Mouse (Mus musculus): Measurements from ENCODE around the gene Fbxw8.

Gene Fbxw8

DNA sequence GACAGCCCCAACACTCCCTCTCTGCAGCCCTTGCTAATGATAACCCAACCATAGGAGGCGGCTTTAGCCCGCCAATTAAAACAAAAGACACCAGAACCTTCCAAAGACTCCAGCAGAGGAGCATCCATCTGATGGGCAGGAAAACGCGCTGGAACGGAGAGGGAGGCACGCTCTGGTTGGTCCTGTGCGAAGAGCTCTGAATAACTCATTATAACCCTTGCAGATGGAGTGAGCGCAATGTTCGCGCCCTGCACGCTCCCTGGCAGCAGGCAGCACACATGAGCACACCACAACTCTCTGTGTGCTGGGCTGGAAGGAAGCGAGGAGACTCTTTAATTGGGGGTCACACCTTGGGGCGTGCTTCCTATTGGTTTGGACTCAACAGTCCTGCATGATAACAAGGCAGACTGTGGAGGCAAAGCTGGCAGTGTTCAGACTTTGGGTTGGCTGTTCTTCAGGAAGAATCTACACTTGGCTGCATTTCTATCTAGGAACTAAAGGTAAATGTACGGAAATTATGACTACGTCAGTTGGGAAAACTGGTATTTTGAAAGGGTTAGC lies 82.0 kb downstream of the Fbxw8 start:
- DNase-seq (ENCODE audit: low spot score), result no peak

DNA sequence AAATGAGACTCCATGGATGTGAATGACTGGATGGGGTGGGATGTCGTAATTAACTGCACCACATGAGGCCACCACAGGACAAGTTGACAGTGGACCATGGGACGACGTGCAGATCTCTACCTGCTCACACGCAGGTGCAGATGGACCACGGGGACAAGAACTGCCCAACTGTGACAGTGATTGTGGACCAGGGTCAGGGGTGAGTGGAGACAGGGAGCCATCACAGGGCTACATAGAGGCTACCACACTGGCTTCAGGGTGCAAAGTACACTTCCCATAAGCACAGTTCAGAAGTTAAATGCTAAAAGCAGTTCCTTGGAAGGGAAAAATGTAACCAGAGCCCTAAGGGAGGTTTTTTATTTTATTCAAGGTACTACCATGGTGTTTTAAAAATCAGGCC lies 83.5 kb downstream of the Fbxw8 start:
- DNase-seq (ENCODE audit: low spot score), result no peak

DNA sequence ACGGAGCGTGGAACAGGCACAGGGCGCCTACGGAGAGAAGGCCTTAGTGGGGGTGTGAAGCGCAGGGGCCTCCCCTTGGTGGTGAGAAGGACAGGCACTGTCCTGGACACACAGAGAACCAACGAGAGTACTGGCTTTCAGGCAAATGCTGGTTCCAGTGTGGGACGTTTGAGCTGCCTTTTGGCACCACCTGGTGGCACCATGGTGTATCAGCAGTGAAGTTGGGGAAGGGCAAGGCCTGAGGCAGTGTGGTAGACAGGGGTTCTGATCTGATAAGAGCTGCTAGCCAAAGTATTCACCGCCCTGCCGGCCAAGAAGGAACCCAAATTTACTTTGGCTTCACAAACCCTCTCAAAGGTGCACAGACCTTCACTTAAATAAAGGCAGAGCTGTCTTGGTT lies 85.9 kb downstream of the Fbxw8 start:
- DNase-seq (ENCODE audit: low spot score), result peak; percentile 84

DNA sequence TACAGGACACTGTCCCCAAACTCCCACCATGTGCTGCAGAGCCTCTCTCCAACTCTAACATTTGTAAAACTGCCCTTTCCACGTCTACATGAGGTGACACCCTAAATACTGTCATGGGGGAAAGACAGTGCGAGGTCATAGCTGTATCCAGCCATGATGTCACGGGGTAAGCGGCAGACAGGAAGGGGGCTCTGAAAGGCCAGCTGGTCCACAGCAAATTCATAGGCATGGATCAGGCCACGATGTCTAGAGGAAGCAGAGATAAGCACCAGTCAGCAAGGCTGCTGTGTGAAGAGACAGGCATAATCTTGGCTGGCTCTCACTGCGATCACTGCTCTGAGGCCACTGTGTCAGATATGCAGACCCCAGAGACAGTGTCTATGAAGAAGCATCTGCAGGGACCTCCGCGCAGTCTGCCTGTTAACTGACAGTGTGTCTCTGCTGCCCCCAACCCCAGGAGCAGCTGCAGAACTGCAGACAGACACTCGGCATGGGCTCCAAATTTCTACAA lies 87.2 kb downstream of the Fbxw8 start:
- no peak for DNase-seq (ENCODE audit: low spot score)

DNA sequence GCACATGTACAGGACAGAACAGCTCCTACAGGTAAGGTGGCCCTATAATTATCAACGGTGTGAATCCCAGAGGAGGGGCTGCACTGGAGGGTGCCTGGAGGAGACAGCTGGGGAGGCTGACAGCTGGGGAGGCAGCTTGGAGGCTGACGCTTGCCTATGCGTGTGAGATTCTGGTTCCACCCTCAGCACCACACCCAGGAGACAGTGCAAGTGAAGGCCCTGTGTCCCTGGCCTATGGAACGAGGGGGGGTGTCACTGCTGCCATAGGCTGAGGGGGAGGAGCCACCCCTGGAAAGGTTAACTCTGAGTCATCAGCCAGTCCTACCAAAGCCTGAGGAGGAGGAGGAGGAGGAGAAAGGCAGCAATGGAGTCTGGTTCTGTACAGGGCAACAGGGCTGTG lies 87.7 kb downstream of the Fbxw8 start:
- DNase-seq (ENCODE audit: low spot score), result no peak

DNA sequence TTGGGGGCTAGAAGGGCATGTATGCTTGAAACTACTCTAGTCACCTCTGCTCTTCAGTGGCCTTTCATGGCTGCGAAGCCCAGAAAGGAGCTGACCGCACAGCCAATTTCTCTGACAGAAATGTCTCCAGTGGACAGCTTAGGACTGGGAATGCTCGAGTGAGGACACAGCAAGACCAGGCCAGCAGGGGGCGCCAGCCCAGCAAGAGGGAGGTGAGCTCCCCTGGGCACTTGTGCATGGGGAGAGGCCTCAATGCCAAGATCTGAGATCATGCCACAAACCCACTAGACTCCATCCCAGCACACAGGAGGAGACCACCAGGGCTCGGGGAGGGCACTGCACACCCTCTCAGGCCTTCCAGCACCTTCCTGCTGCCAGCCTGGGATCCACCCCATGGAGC lies 88.4 kb downstream of the Fbxw8 start:
- peak; percentile 71 for DNase-seq (ENCODE audit: low spot score)

DNA sequence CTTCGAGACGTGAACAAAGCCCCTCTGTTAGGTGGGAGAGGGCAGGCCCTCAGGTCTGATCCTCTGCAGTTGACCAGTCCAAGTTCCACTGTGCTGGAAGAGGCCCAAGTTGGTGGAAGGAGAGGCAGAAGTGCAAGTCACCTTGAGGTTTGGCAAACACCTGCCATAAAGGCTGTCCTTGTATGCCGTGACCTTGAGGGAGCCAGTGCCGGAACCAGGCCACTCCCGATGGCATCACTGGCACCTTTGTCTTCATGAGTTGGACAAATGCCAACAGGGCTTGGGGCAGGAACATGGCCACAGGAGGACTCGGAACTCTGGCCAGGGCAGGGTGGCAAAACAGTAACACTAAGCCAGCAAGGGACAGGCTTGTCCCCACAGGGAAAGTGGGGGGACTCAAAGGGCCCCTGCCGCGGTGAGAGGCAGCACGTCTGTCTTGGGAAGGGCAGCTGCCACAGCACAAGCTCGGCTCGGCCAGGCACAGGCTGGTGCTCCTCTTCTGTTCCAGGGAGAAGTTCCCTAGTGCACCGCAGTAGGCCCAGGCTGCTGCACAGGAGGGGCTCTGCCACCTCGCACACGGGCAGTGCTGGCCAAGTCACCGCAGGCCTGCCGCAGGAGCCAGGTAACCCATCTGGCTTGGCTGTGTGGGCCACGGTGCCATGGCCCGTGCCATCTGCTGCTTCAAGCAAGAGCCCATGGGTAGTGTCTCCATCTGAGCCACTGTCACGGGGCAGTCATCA lies 89.6 kb downstream of the Fbxw8 start:
- no peak for DNase-seq (ENCODE audit: low spot score)

DNA sequence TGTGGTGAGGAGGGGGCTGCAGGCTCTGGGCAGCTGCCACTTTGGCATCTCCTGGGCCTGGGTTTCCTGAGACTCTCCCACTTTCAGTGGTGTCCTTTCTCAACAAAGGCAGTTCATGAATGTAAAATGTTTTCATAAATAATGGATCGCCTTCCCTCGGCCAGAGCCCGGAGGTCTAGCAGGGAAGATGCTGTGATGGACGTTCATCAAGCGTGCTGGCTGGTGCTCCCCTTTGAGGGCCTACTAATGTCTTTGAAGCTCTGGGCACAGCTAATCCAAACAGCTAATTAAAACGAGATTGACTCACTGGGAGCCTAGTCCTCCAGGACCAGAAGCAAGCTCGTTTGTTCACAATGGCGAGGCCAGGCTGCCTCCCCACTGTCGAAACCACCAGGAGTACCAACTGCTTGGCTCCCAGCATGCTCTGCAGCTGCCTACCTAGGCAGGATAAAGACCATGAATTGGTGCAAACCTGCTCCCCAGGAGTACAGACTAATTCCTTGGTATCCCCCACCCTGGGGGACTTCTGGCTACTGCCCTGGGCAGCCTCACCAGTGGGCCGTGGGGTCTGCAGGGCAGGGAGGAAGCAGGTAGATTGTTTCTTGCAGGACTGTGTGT lies 90.9 kb downstream of the Fbxw8 start:
- DNase-seq (ENCODE audit: low spot score), result no peak

DNA sequence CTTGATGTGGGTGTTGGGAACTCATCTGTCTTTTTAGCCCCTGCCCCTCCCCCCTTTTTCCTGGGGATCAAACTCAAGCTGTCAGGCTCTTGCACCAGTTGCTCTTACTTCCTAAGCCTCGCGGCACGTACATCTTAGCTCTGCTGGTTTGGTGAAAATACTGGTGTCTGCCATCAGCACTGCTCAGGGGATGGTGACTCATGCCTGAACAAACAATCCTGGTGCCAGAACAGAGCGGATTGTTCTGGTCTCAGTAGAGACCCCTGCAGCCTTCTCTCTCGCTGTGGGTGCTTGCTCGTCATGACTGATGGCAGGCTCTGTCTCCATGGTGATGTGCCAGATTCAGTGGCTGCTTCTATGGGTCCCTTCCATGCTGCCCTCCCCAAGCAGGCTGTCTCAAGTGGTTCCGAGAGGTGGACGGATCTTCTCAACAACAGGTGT lies 92.1 kb downstream of the Fbxw8 start:
- DNase-seq (ENCODE audit: low spot score), result no peak

DNA sequence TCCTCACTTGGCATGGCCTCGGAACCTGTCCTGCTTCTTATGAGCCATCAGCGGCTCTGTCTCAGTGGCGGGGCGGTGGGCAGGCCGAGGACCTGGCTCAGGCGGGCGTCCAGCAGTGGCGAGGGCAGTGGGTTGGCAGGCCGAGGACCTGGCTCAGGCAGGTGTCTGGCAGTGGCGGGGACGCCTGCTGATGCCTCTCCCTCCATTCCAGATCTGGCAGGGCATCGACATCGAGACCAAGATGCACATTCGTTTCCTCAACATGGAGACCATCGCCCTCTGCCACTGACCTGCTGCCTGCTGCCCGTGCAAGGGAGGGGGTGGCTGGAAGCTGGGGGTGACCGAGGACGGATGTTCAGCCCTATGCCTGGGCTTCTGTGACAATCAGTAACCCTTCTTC lies 93.9 kb downstream of the Fbxw8 start:
- DNase-seq (ENCODE audit: low spot score), result no peak

DNA sequence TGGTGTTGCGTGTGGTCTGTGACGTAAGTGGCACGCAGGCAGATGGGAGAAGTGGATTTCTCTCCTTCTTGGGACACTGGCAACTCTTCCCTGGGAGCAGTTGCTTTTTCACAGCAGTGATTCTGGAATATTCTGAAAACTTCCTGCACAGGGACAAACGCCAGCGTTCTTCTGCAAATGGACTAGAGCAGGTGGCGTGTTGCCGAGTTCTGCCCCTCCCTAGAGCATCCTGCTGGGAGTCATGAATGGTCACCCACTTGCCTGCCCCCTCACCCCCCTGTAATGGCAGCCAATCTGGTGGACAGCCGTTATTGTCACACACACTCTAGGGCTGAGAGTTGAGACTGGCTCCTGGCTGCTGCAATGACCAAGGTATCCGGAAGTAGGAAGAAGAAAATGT lies 95.6 kb downstream of the Fbxw8 start:
- DNase-seq (ENCODE audit: low spot score), result no peak

DNA sequence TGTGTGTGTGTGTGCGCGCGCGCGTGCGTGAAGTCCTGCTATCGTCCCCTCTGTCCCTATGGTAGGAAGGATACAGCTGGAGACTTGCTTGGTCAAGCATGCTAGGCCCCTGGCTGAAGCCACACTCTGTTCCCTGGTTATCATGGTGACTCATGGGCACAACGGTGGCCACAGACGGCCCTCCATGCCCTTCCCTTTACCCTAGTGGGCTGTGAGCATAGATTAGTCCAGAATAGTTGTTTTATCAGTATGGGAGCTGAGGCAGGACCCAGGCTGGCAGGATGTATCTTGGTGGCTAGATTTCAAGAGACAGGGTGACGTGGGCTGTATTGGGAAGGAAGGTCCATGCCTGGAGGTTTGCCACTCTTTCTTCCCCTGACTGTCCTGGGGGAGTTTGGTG lies 96.4 kb downstream of the Fbxw8 start:
- no peak for DNase-seq (ENCODE audit: low spot score)

DNA sequence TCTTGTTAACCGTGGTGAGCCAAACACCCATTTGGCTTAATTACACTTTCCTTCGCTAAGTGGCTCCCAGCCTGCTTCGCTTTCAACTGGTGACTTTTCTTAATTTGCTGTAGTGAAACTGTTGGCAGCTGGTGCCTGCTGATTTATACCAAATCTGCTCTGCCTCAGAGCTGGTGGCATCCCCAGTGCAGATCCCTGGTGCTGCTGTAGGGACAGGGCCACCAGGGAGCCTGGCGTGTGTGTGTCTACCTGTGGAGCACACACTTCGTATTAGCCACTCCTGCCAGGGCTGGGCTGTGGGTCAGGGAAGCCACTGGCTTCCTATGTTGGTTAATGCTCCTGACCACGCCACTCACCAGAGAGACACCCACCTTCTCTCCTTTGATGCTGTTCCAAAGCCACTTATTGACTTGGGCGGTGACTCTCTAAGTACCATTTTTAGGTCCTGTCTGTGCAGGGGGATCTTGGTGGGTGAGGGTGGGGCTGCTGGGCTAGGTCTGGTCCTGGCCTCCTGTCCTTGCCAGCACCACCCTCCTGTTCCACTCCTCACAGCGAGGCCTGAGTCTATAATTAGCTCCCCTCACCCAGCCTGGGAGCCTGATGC lies 97.7 kb downstream of the Fbxw8 start:
- DNase-seq (ENCODE audit: low spot score), result no peak

DNA sequence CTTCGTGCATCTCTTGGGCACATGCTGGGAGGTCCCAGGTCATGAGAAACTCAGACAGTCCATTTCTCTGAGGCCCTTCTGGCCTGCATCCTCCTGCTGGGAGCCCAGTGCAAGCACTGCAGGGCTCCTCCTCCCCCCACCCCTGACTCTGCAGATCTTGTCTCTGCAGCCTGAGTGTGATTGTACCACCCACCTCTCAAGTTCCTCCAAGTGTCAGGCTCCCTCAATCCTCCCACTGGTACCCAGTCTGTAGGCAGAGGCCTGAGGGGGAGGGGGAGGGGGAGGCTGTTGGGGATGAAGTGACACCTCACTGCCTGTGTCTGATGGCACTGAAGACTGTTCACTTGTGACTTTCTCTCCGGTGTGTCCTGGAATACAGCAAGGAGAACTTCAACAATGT lies 102.1 kb downstream of the Fbxw8 start:
- DNase-seq (ENCODE audit: low spot score), result no peak

DNA sequence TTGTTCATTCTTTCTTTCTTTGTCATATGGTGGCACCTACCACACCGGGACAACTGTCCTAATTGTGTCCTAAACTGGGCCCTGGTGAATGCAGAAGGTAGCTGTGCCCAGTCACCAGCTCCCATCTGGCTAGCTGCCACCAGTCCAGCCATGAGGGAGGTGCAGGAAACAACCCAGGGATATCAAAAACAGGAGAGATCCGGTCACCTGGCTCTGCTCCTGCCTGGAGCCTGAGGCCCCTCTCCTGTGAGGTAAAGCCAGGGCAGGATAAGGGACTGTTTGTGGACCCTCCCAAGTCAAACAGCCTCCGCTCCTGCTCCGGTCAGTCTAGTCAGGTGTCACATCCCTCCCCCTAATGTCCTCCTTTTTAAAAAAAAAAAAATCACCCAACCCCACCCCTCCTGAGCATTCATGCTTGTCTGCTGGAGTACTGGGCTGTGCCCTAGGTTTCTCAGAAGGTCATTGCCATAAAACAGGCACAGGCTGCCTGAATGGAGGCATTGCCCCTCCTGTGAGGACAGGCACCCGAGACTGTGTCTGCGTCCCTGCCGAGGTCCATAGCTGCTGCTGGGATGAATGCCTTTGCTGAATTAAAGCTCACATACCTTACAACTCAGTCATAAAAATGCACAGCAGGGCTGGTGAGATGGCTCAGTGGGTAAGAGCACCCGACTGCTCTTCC lies 103.1 kb downstream of the Fbxw8 start:
- DNase-seq (ENCODE audit: low spot score), result no peak

DNA sequence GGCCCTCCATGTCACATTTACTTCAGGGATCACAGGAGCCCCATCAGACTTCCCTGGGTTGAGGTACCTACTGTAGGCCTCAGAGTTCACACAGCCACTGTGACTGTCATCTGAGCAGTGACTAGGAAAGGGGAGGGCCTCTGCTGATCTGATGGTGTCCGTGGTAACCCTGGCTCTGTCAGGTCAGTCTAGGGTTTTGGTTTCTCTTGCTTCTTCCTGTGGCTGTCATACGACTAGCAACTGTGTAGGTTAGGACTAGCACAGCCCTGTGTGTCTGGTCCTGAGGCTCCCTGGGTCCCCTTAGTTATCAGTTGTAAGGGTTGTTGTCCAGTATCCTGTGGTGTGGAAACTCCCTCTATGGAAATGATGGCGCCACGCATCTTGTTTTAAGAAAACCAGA lies 104.5 kb downstream of the Fbxw8 start:
- DNase-seq (ENCODE audit: low spot score), result no peak

DNA sequence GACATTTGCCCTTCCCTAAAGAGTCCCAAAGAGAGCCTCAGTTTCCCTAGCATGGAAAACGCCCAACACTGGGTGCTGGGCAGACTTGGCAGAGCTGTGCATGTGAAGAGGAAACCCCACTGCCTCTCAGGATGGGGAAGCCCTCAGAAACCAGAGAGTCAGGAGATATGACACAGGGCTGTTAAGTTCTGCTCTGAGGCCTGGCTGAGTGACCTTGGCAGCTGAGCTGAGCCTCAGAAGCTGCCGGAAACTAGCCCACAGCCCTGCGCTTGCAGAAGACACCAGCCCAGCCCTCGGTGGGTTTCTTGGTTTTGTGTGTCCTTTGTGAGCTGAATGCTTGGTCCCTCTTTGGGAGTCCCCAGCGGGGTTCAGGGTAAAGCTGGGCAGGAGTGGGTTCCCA lies 106.3 kb downstream of the Fbxw8 start:
- DNase-seq (ENCODE audit: low spot score), result no peak

DNA sequence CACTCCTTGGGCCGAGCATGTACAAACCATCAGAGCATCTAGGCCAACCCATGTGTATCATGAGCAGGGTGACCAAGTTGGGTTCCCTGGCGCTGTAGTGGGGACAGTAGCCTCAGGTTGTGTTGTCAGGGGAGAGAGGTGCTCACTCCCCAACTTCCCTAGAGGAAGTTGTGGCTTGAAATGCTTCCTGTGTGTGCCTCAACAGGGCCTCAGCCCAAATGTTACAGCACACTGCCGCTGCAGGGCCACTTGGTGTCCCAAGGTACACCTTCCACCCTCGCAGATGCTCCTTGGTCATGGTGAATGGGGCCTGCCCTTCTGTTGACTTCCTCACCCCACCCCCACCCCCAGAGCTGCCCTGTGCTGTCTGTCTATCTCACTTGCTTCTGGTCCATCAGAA lies 106.9 kb downstream of the Fbxw8 start:
- DNase-seq (ENCODE audit: low spot score), result no peak

DNA sequence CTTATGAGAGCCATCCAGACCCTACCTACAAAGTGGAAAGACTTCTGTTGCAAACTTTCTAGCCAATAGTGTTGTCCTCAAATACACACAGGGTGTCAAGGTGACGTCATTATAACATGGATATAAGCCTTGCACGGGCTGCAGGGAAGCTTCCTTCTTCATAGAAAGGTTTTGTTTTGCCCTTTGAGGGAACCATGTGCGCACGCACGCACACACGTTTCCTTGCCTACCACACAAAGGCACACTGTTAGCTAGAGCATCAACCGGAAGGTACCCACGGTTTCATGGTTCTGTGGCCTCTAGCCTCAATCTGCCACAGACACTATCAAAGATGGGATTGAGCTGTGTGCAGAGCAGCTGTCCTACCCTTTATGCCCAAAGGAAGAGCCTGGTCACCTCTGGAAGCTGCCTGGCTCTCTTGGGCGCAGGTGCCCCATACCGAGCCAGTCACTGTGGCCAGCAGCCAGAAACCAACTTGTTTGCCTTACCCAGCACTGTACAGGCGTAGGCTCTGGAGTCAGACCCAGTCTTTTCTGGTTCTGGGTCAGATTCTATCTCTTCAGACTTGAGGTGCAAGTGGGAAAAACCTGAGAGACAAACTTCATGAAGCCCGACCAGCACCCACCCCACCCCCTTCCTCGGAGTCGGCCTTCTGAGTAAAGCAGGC lies 108.0 kb downstream of the Fbxw8 start:
- no peak for DNase-seq (ENCODE audit: low spot score)

DNA sequence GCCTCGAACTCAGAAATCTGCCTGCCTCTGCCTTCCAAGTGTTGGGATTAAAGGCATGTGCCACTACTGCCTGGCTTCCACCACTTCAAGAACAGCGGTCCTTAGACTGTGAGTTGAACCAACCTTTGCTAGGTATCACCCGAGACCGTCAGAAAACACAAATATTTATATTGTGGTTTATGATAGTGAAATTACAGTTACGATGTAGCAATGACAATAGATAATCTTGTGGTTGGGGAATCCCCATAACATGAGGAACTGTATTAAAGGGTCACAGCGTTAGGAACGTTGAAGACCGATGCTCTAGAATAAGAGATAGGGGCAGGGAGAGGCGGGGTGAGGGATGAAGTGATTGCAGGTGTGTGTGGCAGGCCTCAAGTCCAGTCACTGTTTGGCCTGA lies 109.9 kb downstream of the Fbxw8 start:
- DNase-seq (ENCODE audit: low spot score), result no peak

DNA sequence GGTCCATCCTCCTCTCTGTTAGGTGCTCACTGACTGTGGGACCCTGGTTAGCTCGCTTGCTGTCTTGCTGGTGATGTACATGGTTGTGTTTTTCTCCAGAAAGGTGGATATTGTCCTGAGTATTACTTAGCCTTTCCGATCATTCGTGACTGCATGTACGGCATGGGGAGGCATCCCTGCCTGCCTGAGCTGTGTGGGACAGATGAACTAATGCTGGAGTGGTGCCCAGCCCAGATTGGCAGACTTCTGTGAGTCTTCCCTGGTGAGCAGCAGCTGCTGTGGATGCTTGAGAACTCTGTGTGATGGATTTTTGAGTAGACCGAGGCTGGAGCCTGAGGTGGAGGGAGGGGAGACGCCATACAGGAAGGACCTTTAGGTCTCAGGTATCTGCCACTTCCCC lies 110.4 kb downstream of the Fbxw8 start:
- no peak for DNase-seq (ENCODE audit: low spot score)

DNA sequence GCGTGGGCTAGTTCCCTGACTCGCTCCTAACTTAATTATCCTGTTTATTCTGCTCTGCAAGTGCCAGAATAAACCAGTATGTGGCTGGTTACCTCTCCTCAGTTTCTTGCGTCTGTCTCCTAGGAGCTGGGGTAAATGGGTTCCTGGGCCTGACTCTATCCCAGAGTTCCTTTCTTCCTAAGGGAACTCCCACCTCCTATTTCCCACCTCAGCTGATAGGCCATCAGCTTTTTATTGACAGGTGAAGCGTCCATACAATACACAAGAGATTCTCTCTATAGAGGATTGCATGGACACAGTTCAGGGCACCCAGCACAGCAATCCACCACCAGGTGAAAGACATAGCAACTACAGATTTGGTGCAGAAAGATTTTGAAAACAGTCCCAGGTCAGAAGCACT lies 111.5 kb downstream of the Fbxw8 start:
- DNase-seq (ENCODE audit: low spot score), result no peak
